Mouse (Mus musculus) E14TG2a.4 (cell line): Measurements from ENCODE around the gene Lcorl.

Experiments used
- H3K27me3 ChIP-seq: 2 replicates; pipeline ENCODE4 v1.6.1; 2014; ENCODE audit warnings: low read length, control low read depth; ENCODE audit not compliant: insufficient read depth
- H3K36me3 ChIP-seq: 2 replicates; pipeline ENCODE4 v1.6.1; 2014; ENCODE audit warnings: low read length, control low read depth; ENCODE audit not compliant: insufficient read depth
- H3K4me1 ChIP-seq: replicated peaks from 2 replicates; pipeline ENCODE4 v1.6.1; 2014; ENCODE audit warnings: low read depth, low read length, control low read depth
- H3K4me3 ChIP-seq: replicated peaks from 2 replicates; pipeline ENCODE4 v1.5.1; 2014; ENCODE audit warnings: mild to moderate bottlenecking, low read length
- H3K9me3 ChIP-seq: 2 replicates; pipeline ENCODE4 v1.6.1; 2014; ENCODE audit warnings: low read length, control low read depth
- CTCF ChIP-seq: conservative IDR thresholded peaks from 2 replicates; pipeline ENCODE4 v1.5.1; 2014; ENCODE audit warnings: low read length
- NANOG ChIP-seq: IDR thresholded peaks from 2 replicates; pipeline ENCODE4 v1.6.1; 2014; ENCODE audit warnings: borderline replicate concordance, low read length, mixed read lengths
- POU5F1 ChIP-seq: IDR thresholded peaks from 2 replicates; pipeline ENCODE4 v1.6.1; 2014; ENCODE audit warnings: low read length, borderline replicate concordance

Gene Lcorl

GRCm38 (mm10) chr5:45757502-45758121 is 99.8 kb downstream of the Lcorl start:
- Histone ChIP-seq H3K4me1 (no peaks in the 10 kb centered on the region), H3K4me3 (no peak overlapping the region), H3K27me3 (no peaks in the 10 kb centered on the region), H3K9me3 (no peaks in the 10 kb centered on the region), H3K36me3 (no peaks in the 10 kb centered on the region)
- TF ChIP-seq POU5F1 (no peak), CTCF (peak; percentile 48)

GRCm38 (mm10) chr5:45737911-45738310 is 119.5 kb downstream of the Lcorl start:
- Histone ChIP-seq H3K4me1 (no peaks in the 10 kb centered on the region), H3K36me3 (no peaks in the 10 kb centered on the region), H3K4me3 (no peak overlapping the region), H3K27me3 (no peaks in the 10 kb centered on the region), H3K9me3 (no peaks in the 10 kb centered on the region)
- no peak for TF ChIP-seq POU5F1

- Histone ChIP-seq H3K4me1 (no peaks in the 10 kb centered on the region), H3K36me3 (no peaks in the 10 kb centered on the region), H3K9me3 (no peaks in the 10 kb centered on the region), H3K27me3 (no peaks in the 10 kb centered on the region), H3K4me3 (no peak overlapping the region)
- TF ChIP-seq NANOG = no peak
- TF ChIP-seq CTCF = no peak
- no peak for TF ChIP-seq POU5F1
These were observed 123.7 kb downstream of the Lcorl start for GRCm38 (mm10) chr5:45733751-45734150.

GRCm38 (mm10) chr5:45718848-45719488 is 138.4 kb downstream of the Lcorl start:
- no peaks in the 10 kb centered on the region for H3K4me1 ChIP-seq
- no peaks in the 10 kb centered on the region for H3K9me3 ChIP-seq
- H3K4me3 ChIP-seq = no peak overlapping the region
- no peak for TF ChIP-seq POU5F1
- no peak for TF ChIP-seq CTCF
- TF ChIP-seq NANOG = no peak
- H3K36me3 ChIP-seq = no peaks in the 10 kb centered on the region
- H3K27me3 ChIP-seq = no peaks in the 10 kb centered on the region

GRCm38 (mm10) chr5:45709653-45710052 is 147.8 kb downstream of the Lcorl start:
- no peaks in the 10 kb centered on the region for H3K9me3 ChIP-seq
- TF ChIP-seq POU5F1 (no peak), CTCF (no peak), NANOG (no peak)
- H3K4me3 ChIP-seq = no peak overlapping the region
- H3K27me3 ChIP-seq = no peaks in the 10 kb centered on the region
- peaks cover 36% of the 10 kb centered on the region for H3K36me3 ChIP-seq
- no peaks in the 10 kb centered on the region for H3K4me1 ChIP-seq

- Histone ChIP-seq H3K4me1 (no peaks in the 10 kb centered on the region), H3K27me3 (no peaks in the 10 kb centered on the region), H3K36me3 (peaks cover 36% of the 10 kb centered on the region), H3K4me3 (no peak overlapping the region), H3K9me3 (no peaks in the 10 kb centered on the region)
- no peak for TF ChIP-seq POU5F1
- TF ChIP-seq CTCF = no peak
- no peak for TF ChIP-seq NANOG
These were observed 150.6 kb downstream of the Lcorl start for GRCm38 (mm10) chr5:45706811-45707210.

- H3K36me3 ChIP-seq = peaks cover 47% of the 10 kb centered on the region
- H3K4me3 ChIP-seq = no peak overlapping the region
- TF ChIP-seq POU5F1 (no peak), NANOG (no peak), CTCF (no peak)
- no peaks in the 10 kb centered on the region for H3K9me3 ChIP-seq
- no peaks in the 10 kb centered on the region for H3K27me3 ChIP-seq
- H3K4me1 ChIP-seq = peaks cover 5% of the 10 kb centered on the region; the same call in 1 of the 2 replicates
These were observed 165.7 kb downstream of the Lcorl start for GRCm38 (mm10) chr5:45691678-45692077.

- peaks cover 5% of the 10 kb centered on the region; the same call in 1 of the 2 replicates for H3K4me1 ChIP-seq
- H3K4me3 ChIP-seq = no peak overlapping the region
- H3K36me3 ChIP-seq = peaks cover 45% of the 10 kb centered on the region
- TF ChIP-seq POU5F1 = no peak
- no peaks in the 10 kb centered on the region for H3K27me3 ChIP-seq
- H3K9me3 ChIP-seq = no peaks in the 10 kb centered on the region
These were observed 166.6 kb downstream of the Lcorl start for GRCm38 (mm10) chr5:45690802-45691201.

GRCm38 (mm10) chr5:45689152-45689551 is 168.3 kb downstream of the Lcorl start:
- Histone ChIP-seq H3K4me1 (peaks cover 5% of the 10 kb centered on the region; the same call in 1 of the 2 replicates), H3K27me3 (no peaks in the 10 kb centered on the region)
- TF ChIP-seq CTCF = no peak
- TF ChIP-seq POU5F1 = no peak
- no peak for TF ChIP-seq NANOG

More at GRCm38 (mm10) chr5:45689152-45689551, 168.3 kb downstream of the Lcorl start:
- Histone ChIP-seq H3K4me3 (no peak overlapping the region), H3K36me3 (peaks cover 51% of the 10 kb centered on the region), H3K9me3 (no peaks in the 10 kb centered on the region)
